Mouse (Mus musculus) erythroblast, embryonic 14.5 days (primary cell): ENCODE data around the gene Arhgef3. TPM values are rescaled to one million over a fixed set of nuclear protein-coding genes. Genes with fewer than 3 reads are reported as not detected.

Experiments
- H3K27me3 ChIP-seq: 2 replicates; pipeline ENCODE4 v1.6.1; 2012; ENCODE audit warnings: inconsistent platforms; ENCODE audit not compliant: control insufficient read depth
- H3K36me3 ChIP-seq: 2 replicates; pipeline ENCODE4 v1.6.1; 2012; ENCODE audit warnings: mild to moderate bottlenecking, inconsistent platforms; ENCODE audit not compliant: control insufficient read depth
- H3K4me1 ChIP-seq: 2 replicates; pipeline ENCODE4 v1.6.1; 2012; ENCODE audit warnings: inconsistent platforms; ENCODE audit not compliant: control insufficient read depth
- H3K4me3 ChIP-seq: replicated peaks from 2 replicates; pipeline ENCODE3; 2012; ENCODE audit warnings: moderate library complexity, mild to moderate bottlenecking, inconsistent platforms
- H3K9me3 ChIP-seq: 2 replicates; pipeline ENCODE4 v1.6.1; 2012; ENCODE audit warnings: low read length, inconsistent platforms, mixed read lengths; ENCODE audit not compliant: control insufficient read depth
- GATA1 ChIP-seq: IDR thresholded peaks from 2 replicates; pipeline ENCODE4 v1.6.1; 2012; ENCODE audit warnings: low read length, inconsistent platforms, mixed read lengths
- TAL1 ChIP-seq: IDR thresholded peaks from 3 replicates; pipeline ENCODE4 v1.6.1; 2012; ENCODE audit warnings: low read length, inconsistent platforms, mixed read lengths
- polyA plus RNA-seq: library from polyadenylated mRNA; stranded (reverse); fragments of >175 nt; gene quantifications from 2 replicates; pipeline ENCODE4 v1.2.3, GENCODE M21; 2012

Arhgef3 gene
- polyA plus RNA-seq, 1 experiment = 0.01 TPM

DNA sequence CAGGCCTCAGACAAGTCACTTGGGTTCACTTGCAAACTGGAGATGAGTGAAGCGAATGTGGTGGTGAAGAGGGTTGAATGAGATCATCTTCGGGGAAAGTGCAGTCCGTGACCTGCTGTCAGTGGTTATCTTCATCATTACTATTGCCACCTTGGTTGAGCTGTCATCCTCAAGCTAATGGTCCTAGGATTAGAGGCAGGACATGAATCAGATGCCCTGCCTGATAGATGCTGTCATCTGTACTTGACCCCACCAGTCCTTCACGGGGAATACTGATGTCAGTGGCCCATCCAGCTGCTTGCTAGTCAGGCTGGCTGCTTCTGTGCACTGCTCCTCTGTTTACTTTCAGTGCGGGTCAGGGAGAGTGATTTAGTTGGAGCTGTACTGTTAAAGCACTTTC, 53.7 kb downstream of the Arhgef3 start:
- H3K4me1 ChIP-seq = no peaks in the 10 kb centered on the region; the same call in 1 of the 2 replicates
- no peaks in the 10 kb centered on the region for H3K9me3 ChIP-seq
- TF ChIP-seq GATA1 (no peak), TAL1 (no peak)
- no peak overlapping the region for H3K4me3 ChIP-seq
- no peaks in the 10 kb centered on the region for H3K27me3 ChIP-seq
- no peaks in the 10 kb centered on the region for H3K36me3 ChIP-seq

DNA sequence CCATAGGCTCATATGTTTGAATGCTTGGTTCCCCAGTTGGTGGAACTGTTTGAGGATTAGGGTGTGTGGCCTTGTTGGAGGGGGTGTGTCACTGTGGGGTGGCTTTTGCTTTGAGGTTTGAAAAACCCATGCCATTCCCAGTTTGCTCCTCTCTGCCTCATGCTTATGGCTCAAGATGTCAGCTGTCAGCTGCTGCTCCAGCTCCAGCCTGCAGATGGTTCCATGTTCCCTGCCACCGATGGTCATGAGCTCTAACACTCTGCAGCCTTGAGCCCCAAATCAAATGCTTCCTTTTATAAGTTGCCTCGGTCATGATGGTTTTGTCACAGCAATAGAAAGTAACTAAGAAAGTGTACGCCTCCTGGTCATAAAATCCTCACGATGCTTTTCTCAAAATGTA, 54.6 kb downstream of the Arhgef3 start:
- H3K27me3 ChIP-seq = no peaks in the 10 kb centered on the region
- H3K4me3 ChIP-seq = no peak overlapping the region
- TF ChIP-seq GATA1 (no peak), TAL1 (no peak)
- no peaks in the 10 kb centered on the region; the same call in 1 of the 2 replicates for H3K4me1 ChIP-seq
- H3K36me3 ChIP-seq = no peaks in the 10 kb centered on the region
- no peaks in the 10 kb centered on the region for H3K9me3 ChIP-seq

DNA sequence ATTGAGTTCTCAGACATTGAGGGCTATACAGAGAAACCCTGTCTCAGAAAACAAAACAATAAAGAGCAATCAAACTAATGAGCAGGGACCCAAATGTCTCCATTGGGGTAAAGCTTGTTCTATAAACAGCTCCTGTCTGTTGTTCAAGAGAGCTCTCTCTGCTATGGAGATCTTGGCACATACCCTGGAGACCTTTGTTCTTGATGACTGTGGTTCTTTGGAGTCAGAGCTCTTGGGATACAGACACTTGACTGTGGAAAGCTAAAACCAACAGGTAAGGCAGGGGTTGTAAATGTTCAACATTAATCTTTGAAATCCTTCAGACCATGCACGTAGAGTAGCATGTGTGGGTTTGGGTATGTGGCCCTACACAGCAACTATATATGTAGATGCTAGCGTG, 55.7 kb downstream of the Arhgef3 start:
- no peak overlapping the region for H3K4me3 ChIP-seq
- no peaks in the 10 kb centered on the region for H3K36me3 ChIP-seq
- no peaks in the 10 kb centered on the region for H3K27me3 ChIP-seq
- no peaks in the 10 kb centered on the region for H3K9me3 ChIP-seq
- TF ChIP-seq GATA1 (no peak), TAL1 (no peak)
- H3K4me1 ChIP-seq = no peaks in the 10 kb centered on the region; the same call in 1 of the 2 replicates

DNA sequence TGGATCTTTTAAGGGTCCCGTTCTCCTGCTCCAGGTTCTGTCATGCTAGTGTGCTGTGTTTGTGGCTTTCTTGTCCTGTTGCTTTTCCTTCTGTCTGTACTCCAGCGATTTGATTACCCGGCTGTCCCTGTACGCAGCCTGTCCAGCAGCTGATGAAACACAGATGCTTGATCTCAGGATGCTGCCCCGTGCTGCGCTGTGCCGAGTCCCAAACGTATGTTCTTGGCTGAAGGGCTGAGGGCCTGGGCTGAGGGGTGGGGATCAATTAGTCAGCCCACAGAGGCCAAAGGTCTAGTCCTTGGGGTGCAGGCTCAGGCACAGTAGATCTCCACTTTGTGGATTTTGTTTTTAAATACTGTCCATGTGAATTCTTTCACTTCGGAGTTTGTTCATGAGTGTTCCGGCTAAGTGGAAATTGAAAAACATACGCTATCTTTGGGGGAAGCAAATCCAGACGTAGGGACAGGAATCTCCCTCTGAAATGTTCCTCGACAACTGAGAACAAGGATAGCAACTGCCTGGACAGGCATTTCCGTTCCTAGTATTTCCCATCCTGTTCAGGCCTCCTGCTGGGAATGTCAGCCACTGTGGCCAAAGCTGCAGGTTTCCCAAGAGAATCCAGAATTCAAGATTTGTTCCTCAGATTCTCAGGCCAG, 56.6 kb downstream of the Arhgef3 start:
- H3K27me3 ChIP-seq = no peaks in the 10 kb centered on the region
- H3K9me3 ChIP-seq = no peaks in the 10 kb centered on the region
- TF ChIP-seq GATA1 = no peak
- no peak for TF ChIP-seq TAL1
- no peak overlapping the region for H3K4me3 ChIP-seq
- H3K4me1 ChIP-seq = no peaks in the 10 kb centered on the region; the same call in 1 of the 2 replicates
- H3K36me3 ChIP-seq = no peaks in the 10 kb centered on the region

DNA sequence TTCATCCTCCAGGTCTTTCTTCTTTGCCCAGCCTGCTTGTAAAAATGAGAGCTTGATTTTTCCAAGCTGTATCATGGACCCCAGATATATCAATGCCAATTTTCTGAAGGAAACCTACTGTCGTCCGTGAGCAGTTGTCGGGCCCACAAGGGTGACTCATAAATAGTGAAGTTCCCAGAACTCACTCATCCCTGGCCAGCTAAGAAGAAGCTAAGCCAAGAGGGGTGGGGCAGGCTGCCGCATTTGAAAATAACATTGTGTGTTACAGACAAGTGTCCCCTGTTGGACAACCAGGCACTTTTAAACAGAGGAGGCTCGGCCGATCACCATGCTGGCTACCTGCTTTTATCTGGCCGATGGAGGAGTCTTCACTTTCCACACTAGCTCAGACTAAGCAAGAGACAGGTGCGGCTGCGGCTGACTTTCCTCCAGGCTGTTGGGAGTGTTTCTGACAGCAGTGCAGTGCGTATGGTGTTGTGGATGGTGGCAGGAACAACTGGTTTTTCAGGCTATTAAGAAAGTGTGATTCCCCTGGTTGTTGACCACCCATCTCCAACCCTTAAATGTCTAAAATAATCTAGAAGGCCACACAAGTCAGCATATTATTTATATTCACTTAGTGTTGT, 58.6 kb downstream of the Arhgef3 start:
- H3K4me1 ChIP-seq = no peaks in the 10 kb centered on the region
- H3K27me3 ChIP-seq = no peaks in the 10 kb centered on the region
- TF ChIP-seq TAL1 (no peak), GATA1 (no peak)
- no peak overlapping the region for H3K4me3 ChIP-seq
- no peaks in the 10 kb centered on the region for H3K9me3 ChIP-seq
- H3K36me3 ChIP-seq = no peaks in the 10 kb centered on the region

DNA sequence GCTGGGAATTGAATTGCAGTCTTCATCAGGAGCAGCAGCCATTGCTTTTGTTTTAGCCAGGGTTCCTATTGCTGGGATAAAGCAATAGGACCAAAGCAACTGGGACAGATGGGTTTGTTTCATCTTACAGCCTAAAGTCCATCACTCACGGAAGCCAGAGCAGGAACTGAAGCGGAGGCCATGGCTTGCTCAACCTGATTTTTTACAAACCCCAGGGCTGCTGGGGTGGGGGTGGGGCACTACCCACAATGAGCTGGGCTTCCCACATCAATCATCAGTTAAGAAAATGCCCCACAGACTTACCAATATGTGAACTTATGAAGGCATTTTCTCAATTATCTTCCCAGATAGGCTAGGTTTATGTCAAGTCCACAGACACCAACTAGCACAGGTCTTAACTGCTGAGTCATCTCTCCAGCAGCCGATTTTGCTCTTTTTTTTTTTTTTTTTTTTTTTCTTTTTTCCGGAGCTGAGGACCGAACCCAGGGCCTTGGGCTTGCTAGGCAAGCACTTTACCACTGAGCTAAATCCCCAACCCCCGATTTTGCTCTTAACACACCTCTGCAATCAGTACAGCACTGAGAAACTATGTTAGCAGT, 59.6 kb downstream of the Arhgef3 start:
- TF ChIP-seq GATA1 (no peak), TAL1 (no peak)
- Histone ChIP-seq H3K9me3 (no peaks in the 10 kb centered on the region), H3K36me3 (no peaks in the 10 kb centered on the region), H3K27me3 (no peaks in the 10 kb centered on the region), H3K4me3 (no peak overlapping the region), H3K4me1 (no peaks in the 10 kb centered on the region)

DNA sequence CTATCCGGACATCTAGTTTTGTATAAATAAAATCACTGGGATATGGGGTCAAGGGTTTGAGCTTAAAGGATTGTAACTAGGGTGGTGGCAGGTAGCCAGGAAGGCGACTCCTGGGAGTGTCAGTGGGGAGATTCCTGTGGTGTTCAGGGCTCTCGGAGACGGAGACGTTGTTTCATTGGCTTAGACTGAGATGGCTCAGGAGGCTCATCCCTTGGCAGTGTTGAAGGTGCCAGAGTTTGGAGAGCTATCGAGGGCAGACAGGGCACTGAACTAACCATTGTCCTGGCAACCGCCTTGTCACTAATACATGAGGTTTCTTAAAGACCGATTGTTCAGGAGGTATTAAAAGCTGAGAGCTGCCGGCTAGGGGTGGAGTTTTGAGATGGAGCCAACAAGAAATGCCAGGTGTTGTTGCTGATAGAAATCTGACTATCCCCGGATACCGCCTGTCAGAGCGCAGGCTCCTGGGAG, 60.2 kb downstream of the Arhgef3 start:
- Histone ChIP-seq H3K27me3 (no peaks in the 10 kb centered on the region), H3K4me3 (no peak overlapping the region), H3K9me3 (no peaks in the 10 kb centered on the region), H3K36me3 (no peaks in the 10 kb centered on the region), H3K4me1 (no peaks in the 10 kb centered on the region)
- TF ChIP-seq GATA1 (no peak), TAL1 (no peak)

DNA sequence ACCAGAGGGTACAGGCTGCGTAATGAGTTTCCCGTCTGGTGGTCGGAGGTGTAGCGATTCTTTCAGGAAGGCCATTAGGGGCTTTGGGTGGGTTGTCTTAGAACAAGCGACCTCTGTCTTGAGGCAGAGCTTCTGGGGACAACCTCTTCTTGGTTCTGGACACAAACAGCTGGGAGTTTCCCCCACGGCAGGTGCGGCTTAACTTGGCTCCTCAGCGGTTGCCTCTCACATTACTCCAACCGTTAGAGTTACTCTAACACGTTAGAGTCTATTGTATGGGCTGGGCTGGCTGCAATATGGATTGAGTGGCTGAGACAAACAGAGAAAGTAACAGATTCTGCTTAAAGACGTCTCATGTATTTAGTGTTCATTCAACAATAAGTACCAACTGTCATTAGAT, 60.6 kb downstream of the Arhgef3 start:
- TF ChIP-seq GATA1 (no peak), TAL1 (no peak)
- no peaks in the 10 kb centered on the region for H3K9me3 ChIP-seq
- no peaks in the 10 kb centered on the region for H3K36me3 ChIP-seq
- H3K27me3 ChIP-seq = no peaks in the 10 kb centered on the region
- H3K4me1 ChIP-seq = no peaks in the 10 kb centered on the region
- H3K4me3 ChIP-seq = no peak overlapping the region

DNA sequence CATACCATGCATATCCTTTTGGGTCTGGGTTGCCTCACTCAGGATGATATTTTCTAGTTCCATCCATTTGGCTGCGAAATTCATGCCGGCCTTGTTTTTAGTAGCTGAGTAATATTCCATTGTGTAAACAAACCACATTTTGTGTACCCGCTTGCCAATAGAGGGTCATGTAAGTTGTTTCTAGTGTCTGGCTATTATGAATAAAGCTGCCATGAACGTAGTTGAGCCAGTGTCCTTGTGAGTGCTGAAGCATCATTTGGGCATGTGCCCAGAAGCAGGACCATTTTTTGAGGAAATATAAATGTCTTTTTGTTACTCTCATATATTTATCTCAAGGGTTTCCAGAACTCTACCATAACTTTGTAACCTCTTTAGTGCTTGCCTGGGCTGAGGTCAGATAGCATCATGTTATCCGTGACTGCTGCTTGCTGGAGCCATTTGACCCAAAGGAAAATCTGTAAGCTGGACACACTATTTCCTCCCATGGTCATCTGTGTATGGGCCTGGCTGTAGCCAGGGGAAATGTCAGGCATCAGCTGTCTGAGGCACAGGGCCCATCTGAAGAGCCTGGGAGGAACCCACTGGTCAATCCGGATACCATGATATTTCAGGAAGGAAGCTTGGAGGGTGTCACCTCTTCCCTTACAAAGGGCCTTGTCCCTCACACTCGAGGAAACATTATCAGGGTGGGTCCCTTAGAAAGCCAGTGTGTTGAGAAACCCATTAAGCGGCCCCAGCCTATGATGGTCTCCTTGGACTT, 63.3 kb downstream of the Arhgef3 start:
- Histone ChIP-seq H3K27me3 (no peaks in the 10 kb centered on the region), H3K36me3 (no peaks in the 10 kb centered on the region), H3K4me1 (no peaks in the 10 kb centered on the region), H3K4me3 (no peak overlapping the region), H3K9me3 (no peaks in the 10 kb centered on the region)
- TF ChIP-seq GATA1 (no peak), TAL1 (no peak)
